Mouse (Mus musculus) right cerebral cortex, adult 2 months (tissue): ENCODE results near the gene Tmod1.

Experiments
- DNase-seq, 2 experiments: peaks; one replicate each; pipeline ENCODE4 v3.0.0; 2021 to 2022; ENCODE audit warnings: low spot score in 2 of 2

Gene Tmod1

GRCm38 (mm10) chr4:46131791-46132190, 93.1 kb downstream of the Tmod1 start:
- DNase-seq = no peak

- DNase-seq = no peak
These were observed 99.0 kb downstream of the Tmod1 start for GRCm38 (mm10) chr4:46137629-46138286.

DNA sequence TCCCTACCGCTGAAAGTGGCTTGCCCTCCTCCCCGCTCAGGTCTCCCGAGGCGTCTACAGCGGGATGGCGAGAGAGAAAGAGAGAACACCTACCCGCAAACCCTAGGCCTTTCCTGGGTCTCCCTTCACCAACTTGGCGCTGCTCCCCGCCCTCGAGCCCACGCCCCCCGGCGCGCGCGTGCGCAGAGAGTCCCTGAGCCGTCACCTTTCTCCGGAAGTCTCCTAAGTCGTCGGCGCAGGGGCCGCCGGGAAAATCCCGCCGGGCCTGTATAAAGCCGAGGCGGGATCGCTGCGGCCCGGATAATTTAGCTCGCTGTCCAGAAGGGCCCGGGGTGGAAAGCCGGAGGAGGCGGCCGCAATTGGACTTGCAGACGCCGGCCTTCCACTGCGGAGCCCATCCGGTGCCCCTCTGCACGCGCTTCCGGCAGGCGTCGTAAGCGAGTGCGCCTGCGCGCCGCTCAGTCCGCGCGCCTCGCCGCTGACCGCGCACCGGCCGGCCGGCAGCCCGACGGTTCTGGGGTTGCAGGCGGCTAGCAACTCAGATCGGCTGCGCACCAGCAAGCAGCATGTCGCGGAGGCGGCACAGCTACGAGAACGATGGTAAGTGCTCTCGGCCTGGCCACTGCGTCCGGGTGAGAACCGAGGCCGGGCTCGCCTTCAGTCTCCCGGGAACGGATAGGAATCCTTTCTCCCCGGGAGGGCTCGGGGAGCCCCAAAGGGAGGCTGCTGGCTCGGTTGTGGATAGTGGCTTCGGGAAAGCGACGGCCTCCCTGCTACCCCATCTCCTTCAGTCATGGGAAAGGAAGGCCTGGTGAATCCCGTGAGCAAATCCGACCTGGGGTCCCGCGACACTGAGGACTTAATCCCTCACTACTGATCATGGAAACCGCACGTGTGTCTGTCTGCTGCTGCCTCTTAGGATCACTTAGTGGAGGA, 99.8 kb downstream of the Tmod1 start, which contains the start of the genes Ncbp1 and Tstd2:
Gene Ncbp1, plus strand, starts transcription at position 327 of the 936 bp plus-strand sequence.
Gene Tstd2, minus strand, starts transcription at position 408 of the 936 bp plus-strand sequence.
- peak; percentile 92 to 93 for DNase-seq

DNA sequence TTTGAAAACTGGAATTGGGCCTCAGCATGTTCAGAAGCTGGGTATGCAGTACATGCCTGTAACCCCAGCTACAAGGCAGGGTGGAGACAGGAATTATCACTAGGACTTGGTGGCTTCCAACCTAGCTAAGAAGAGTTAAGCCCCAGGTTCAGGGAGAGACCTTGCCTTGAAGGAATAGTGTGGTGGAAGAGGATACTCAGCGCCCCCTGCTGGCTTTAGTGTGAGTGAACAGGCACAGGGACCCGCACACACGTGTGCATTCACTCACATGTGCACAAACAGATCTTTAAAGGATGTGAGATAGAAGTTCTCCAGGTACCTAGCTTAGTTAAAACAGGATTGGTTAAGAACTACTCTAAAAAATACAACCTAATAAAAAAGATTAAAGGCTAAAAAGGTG, 105.6 kb downstream of the Tmod1 start:
- no peak for DNase-seq

DNA sequence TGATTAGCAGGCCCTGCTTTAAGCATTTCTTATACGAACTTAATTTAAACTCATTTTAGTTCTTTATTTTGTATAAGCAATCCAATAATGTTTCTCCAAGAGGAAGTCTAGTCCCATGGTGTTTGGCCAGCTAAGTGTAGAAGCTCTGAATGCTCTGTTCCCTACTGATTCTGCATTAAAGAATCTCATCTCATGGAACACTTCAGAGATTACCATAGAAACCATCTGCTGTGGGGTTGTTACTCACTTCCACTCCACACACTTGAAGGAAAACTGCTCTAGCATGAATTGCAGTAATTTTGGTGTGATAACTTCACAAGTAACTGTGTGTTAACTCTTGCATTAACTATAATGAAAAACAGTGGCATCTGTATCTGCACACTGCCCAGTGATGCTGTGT, 108.1 kb downstream of the Tmod1 start:
- DNase-seq = no peak

- DNase-seq = no peak
These were observed 113.3 kb downstream of the Tmod1 start for GRCm38 (mm10) chr4:46151903-46152544.

- DNase-seq = no peak
These were observed 125.3 kb downstream of the Tmod1 start for GRCm38 (mm10) chr4:46164027-46164426.
